Mouse (Mus musculus) lung, adult 2 months (tissue): ENCODE results near the gene Pex13. TPM values are rescaled to one million over a fixed set of nuclear protein-coding genes. Genes with fewer than 3 reads are reported as not detected.

Source experiments
- DNase-seq: peaks from one replicate; pipeline ENCODE4 v3.0.0; 2022
- H3K4me1 ChIP-seq: fragments of 200-500 bp; 2 replicates; pipeline ENCODE4 v1.6.1; 2011; ENCODE audit warnings: low read length; ENCODE audit not compliant: control insufficient read depth, insufficient read depth
- H3K4me3 ChIP-seq: fragments of 200-500 bp; replicated peaks from 2 replicates; pipeline ENCODE3; 2011; ENCODE audit warnings: low read depth, mild to moderate bottlenecking, control low read depth, low read length; ENCODE audit errors: extremely low read depth
- CTCF ChIP-seq: fragments of 200-500 bp; IDR thresholded peaks from 2 replicates; pipeline ENCODE4 v1.5.1; 2011; ENCODE audit warnings: mild to moderate bottlenecking, low read length, control low read depth; ENCODE audit not compliant: insufficient read depth
- POLR2A ChIP-seq: fragments of 200-500 bp; IDR thresholded peaks from 2 replicates; pipeline ENCODE4 v1.6.1; 2011; ENCODE audit warnings: low read depth, mild to moderate bottlenecking, control low read depth, low read length, borderline replicate concordance; ENCODE audit errors: extremely low read depth
- WGBS: fragments of 180-500 bp; shearing (Covaris S2); methylation state at CpG from one replicate; pipeline ENCODE4 v1.1.7; 2018; 5-methylcytosine and 5-hydroxymethylcytosine counted together
- polyA plus RNA-seq: library from polyadenylated mRNA; depleted of rRNA; stranded (reverse); fragments of >200 nt; gene quantifications from 2 replicates; pipeline ENCODE4 v1.2.3, GENCODE M21; 2012; rRNA removed

Pex13 gene
- 4.3 and 5.1 TPM in 2 replicates for polyA plus RNA-seq

- WGBS: under 1% methylated on average over 49 of the region's 49 CpGs
- peak within 1 kb of the TSS; percentile 88 for H3K4me3 ChIP-seq
- peak; percentile 79 for TF ChIP-seq POLR2A
- TF ChIP-seq CTCF: no peak
- H3K4me1 ChIP-seq: peaks cover 3% of the 10 kb centered on the region
- DNase-seq: peak; percentile 91
Observed at GRCm38 (mm10) chr11:23665798-23666501, at the start of gene Pex13. Gene Pex13, minus strand, starts transcription at chr11:23665959.

- no peak for TF ChIP-seq CTCF
- TF ChIP-seq POLR2A: no peak
- H3K4me3 ChIP-seq: no peak overlapping the region
- WGBS: 87% methylated on average over 3 of the region's 3 CpGs
- no peak for DNase-seq
- H3K4me1 ChIP-seq: no peaks in the 10 kb centered on the region
Observed at GRCm38 (mm10) chr11:23712299-23712698, 46.5 kb upstream of the Pex13 start.

GRCm38 (mm10) chr11:23704604-23705294 is 39.0 kb upstream of the Pex13 start:
- no peak overlapping the region for H3K4me3 ChIP-seq
- peaks cover under 1% of the 10 kb centered on the region; the same call in 1 of the 2 replicates for H3K4me1 ChIP-seq
- TF ChIP-seq CTCF (no peak), POLR2A (no peak)
- DNase-seq: no peak
- 88% methylated on average over 7 of the region's 7 CpGs for WGBS

- DNase-seq: no peak
- 96% methylated on average over 3 of the region's 3 CpGs for WGBS
- TF ChIP-seq POLR2A (no peak), CTCF (no peak)
- Histone ChIP-seq H3K4me1 (peaks cover 3% of the 10 kb centered on the region; the same call in 1 of the 2 replicates), H3K4me3 (no peak overlapping the region)
Observed at GRCm38 (mm10) chr11:23701831-23702230, 36.1 kb upstream of the Pex13 start.

- TF ChIP-seq CTCF (no peak), POLR2A (no peak)
- peaks cover 6% of the 10 kb centered on the region for H3K4me1 ChIP-seq
- 28% methylated on average over 3 of the region's 3 CpGs for WGBS
- no peak for DNase-seq
- H3K4me3 ChIP-seq: no peak overlapping the region
Observed at GRCm38 (mm10) chr11:23699414-23700095, 33.8 kb upstream of the Pex13 start.

- no peak for DNase-seq
- WGBS: 62% methylated on average over 2 of the region's 2 CpGs
Observed at GRCm38 (mm10) chr11:23698526-23698925, 32.8 kb upstream of the Pex13 start.

GRCm38 (mm10) chr11:23695847-23696246 is 30.1 kb upstream of the Pex13 start:
- H3K4me3 ChIP-seq: no peak overlapping the region
- TF ChIP-seq CTCF (no peak), POLR2A (no peak)
- H3K4me1 ChIP-seq: peaks cover 6% of the 10 kb centered on the region
- DNase-seq: no peak

More at GRCm38 (mm10) chr11:23698526-23698925, 32.8 kb upstream of the Pex13 start:
- no peak overlapping the region for H3K4me3 ChIP-seq
- no peak for TF ChIP-seq POLR2A
- no peak for TF ChIP-seq CTCF
- peaks cover 6% of the 10 kb centered on the region for H3K4me1 ChIP-seq

GRCm38 (mm10) chr11:23693286-23693685 is 27.5 kb upstream of the Pex13 start:
- Histone ChIP-seq H3K4me3 (no peak overlapping the region), H3K4me1 (peaks cover 3% of the 10 kb centered on the region; the same call in 1 of the 2 replicates)
- DNase-seq: no peak
- 95% methylated on average over 2 of the region's 2 CpGs for WGBS
- TF ChIP-seq CTCF (no peak), POLR2A (no peak)

- WGBS: 73% methylated on average over 1 of the region's 1 CpGs
- no peak for DNase-seq
- TF ChIP-seq POLR2A (no peak), CTCF (no peak)
- Histone ChIP-seq H3K4me3 (no peak overlapping the region), H3K4me1 (no peaks in the 10 kb centered on the region)
Observed at GRCm38 (mm10) chr11:23688060-23688459, 22.3 kb upstream of the Pex13 start.
